Mouse (Mus musculus) hindbrain, embryonic 12.5 days (tissue): ENCODE measurements around the gene Mctp2. TPM values are rescaled to one million over a fixed set of nuclear protein-coding genes. Genes with fewer than 3 reads are reported as not detected.

Experiments used
- ATAC-seq: fragments of 200-750 bp; cut with Nextera tagmentation; 2 replicates; pipeline ENCODE4 v1.8.0; 2017; ENCODE audit warnings: moderate TSS enrichment; ENCODE audit not compliant: low FRiP score
- H3K27ac ChIP-seq: fragments of 300-500 bp; sonication (generic); 2 replicates; pipeline ENCODE4 v1.5.1; 2016; ENCODE audit warnings: mild to moderate bottlenecking
- H3K27me3 ChIP-seq: fragments of 300-500 bp; sonication (generic); 2 replicates; pipeline ENCODE4 v1.6.1; 2016; ENCODE audit warnings: mild to moderate bottlenecking
- H3K36me3 ChIP-seq: fragments of 300-500 bp; sonication (generic); 2 replicates; pipeline ENCODE4 v1.6.1; 2016; ENCODE audit warnings: mild to moderate bottlenecking
- H3K4me1 ChIP-seq: fragments of 300-500 bp; sonication (generic); 2 replicates; pipeline ENCODE4 v1.6.1; 2016
- H3K4me2 ChIP-seq: fragments of 300-500 bp; sonication (generic); replicated peaks from 2 replicates; pipeline ENCODE4 v1.6.1; 2016; ENCODE audit warnings: mild to moderate bottlenecking
- H3K4me3 ChIP-seq: fragments of 300-500 bp; sonication (generic); 2 replicates; pipeline ENCODE4 v1.5.1; 2016; ENCODE audit warnings: mild to moderate bottlenecking
- H3K9ac ChIP-seq: fragments of 300-500 bp; sonication (generic); 2 replicates; pipeline ENCODE4 v1.6.1; 2016; ENCODE audit warnings: mild to moderate bottlenecking, moderate library complexity
- H3K9me3 ChIP-seq: fragments of 300-500 bp; sonication (generic); replicated peaks from 2 replicates; pipeline ENCODE4 v1.6.1; 2016; ENCODE audit warnings: mild to moderate bottlenecking
- WGBS: fragments of 180-500 bp; shearing (Covaris S2); methylation state at CpG from one replicate; pipeline ENCODE4 v1.1.7; 2016; 5-methylcytosine and 5-hydroxymethylcytosine counted together
- polyA plus RNA-seq: library from polyadenylated mRNA; unstranded; fragments of >200 nt; fragmentation: Nextera tagmentation; extraction: Ambion mirVana; gene quantifications from 2 replicates; pipeline ENCODE4 v1.2.1, GENCODE M21; 2016

The Mctp2 gene
- polyA plus RNA-seq, 1 experiment from 2014 or later: 0.22 TPM

GRCm38 (mm10) chr7:72215563-72216215, 90.7 kb downstream of the Mctp2 start:
- Histone ChIP-seq H3K27me3 (no peaks in the 10 kb centered on the region), H3K4me1 (no peaks in the 10 kb centered on the region), H3K4me2 (no peak overlapping the region), H3K9ac (no peak overlapping the region), H3K36me3 (no peaks in the 10 kb centered on the region), H3K4me3 (no peak overlapping the region), H3K27ac (no peak overlapping the region), H3K9me3 (no peaks in the 10 kb centered on the region)
- no peak for ATAC-seq
- WGBS: 74% methylated on average over 5 of the region's 5 CpGs

GRCm38 (mm10) chr7:72210201-72210600, 96.2 kb downstream of the Mctp2 start:
- Histone ChIP-seq H3K4me1 (no peaks in the 10 kb centered on the region), H3K9me3 (no peaks in the 10 kb centered on the region), H3K27ac (no peak overlapping the region), H3K4me2 (no peak overlapping the region), H3K4me3 (no peak overlapping the region), H3K9ac (no peak overlapping the region), H3K36me3 (no peaks in the 10 kb centered on the region), H3K27me3 (no peaks in the 10 kb centered on the region)
- WGBS: 93% methylated on average over 5 of the region's 5 CpGs
- no peak for ATAC-seq

GRCm38 (mm10) chr7:72209296-72209695, 97.1 kb downstream of the Mctp2 start:
- no peaks in the 10 kb centered on the region for H3K36me3 ChIP-seq

GRCm38 (mm10) chr7:72206841-72207240, 99.6 kb downstream of the Mctp2 start:
- H3K4me1 ChIP-seq: no peaks in the 10 kb centered on the region
- no peaks in the 10 kb centered on the region for H3K36me3 ChIP-seq
- H3K4me2 ChIP-seq: no peak overlapping the region
- 81% methylated on average over 6 of the region's 6 CpGs for WGBS
- H3K27ac ChIP-seq: no peak overlapping the region
- no peaks in the 10 kb centered on the region for H3K9me3 ChIP-seq
- no peak overlapping the region for H3K9ac ChIP-seq
- H3K27me3 ChIP-seq: no peaks in the 10 kb centered on the region
- no peak overlapping the region for H3K4me3 ChIP-seq
- no peak for ATAC-seq

More at GRCm38 (mm10) chr7:72209296-72209695, 97.1 kb downstream of the Mctp2 start:
- Histone ChIP-seq H3K4me1 (no peaks in the 10 kb centered on the region), H3K27me3 (no peaks in the 10 kb centered on the region), H3K4me2 (no peak overlapping the region), H3K4me3 (no peak overlapping the region), H3K9ac (no peak overlapping the region), H3K9me3 (no peaks in the 10 kb centered on the region), H3K27ac (no peak overlapping the region)
- WGBS: 90% methylated on average over 5 of the region's 5 CpGs
- no peak for ATAC-seq

GRCm38 (mm10) chr7:72195709-72196108, 110.7 kb downstream of the Mctp2 start:
- Histone ChIP-seq H3K4me3 (no peak overlapping the region), H3K9me3 (no peaks in the 10 kb centered on the region), H3K36me3 (no peaks in the 10 kb centered on the region), H3K27me3 (no peaks in the 10 kb centered on the region), H3K4me1 (no peaks in the 10 kb centered on the region), H3K9ac (no peak overlapping the region), H3K27ac (no peak overlapping the region), H3K4me2 (no peak overlapping the region)
- 71% methylated on average over 1 of the region's 1 CpGs for WGBS
- no peak for ATAC-seq

- Histone ChIP-seq H3K36me3 (no peaks in the 10 kb centered on the region), H3K9ac (no peak overlapping the region), H3K4me1 (no peaks in the 10 kb centered on the region), H3K27me3 (no peaks in the 10 kb centered on the region), H3K4me2 (no peak overlapping the region), H3K9me3 (no peaks in the 10 kb centered on the region), H3K27ac (no peak overlapping the region), H3K4me3 (no peak overlapping the region)
- WGBS: 77% methylated on average over 1 of the region's 1 CpGs
- no peak for ATAC-seq
These were observed 113.1 kb downstream of the Mctp2 start for GRCm38 (mm10) chr7:72193304-72193703.

GRCm38 (mm10) chr7:72181651-72182050, 124.8 kb downstream of the Mctp2 start:
- ATAC-seq: no peak
- H3K36me3 ChIP-seq: no peaks in the 10 kb centered on the region

GRCm38 (mm10) chr7:72169320-72169719, 137.1 kb downstream of the Mctp2 start:
- H3K4me3 ChIP-seq: no peak overlapping the region
- 83% methylated on average over 2 of the region's 2 CpGs for WGBS
- no peaks in the 10 kb centered on the region for H3K9me3 ChIP-seq
- H3K27ac ChIP-seq: no peak overlapping the region
- H3K9ac ChIP-seq: no peak overlapping the region
- no peaks in the 10 kb centered on the region for H3K27me3 ChIP-seq
- H3K4me1 ChIP-seq: no peaks in the 10 kb centered on the region
- H3K4me2 ChIP-seq: no peak overlapping the region
- H3K36me3 ChIP-seq: no peaks in the 10 kb centered on the region
- no peak for ATAC-seq

More at GRCm38 (mm10) chr7:72181651-72182050, 124.8 kb downstream of the Mctp2 start:
- Histone ChIP-seq H3K4me3 (no peak overlapping the region), H3K27ac (no peak overlapping the region), H3K4me1 (no peaks in the 10 kb centered on the region), H3K27me3 (no peaks in the 10 kb centered on the region), H3K9ac (no peak overlapping the region), H3K4me2 (no peak overlapping the region), H3K9me3 (no peaks in the 10 kb centered on the region)
- WGBS: 87% methylated on average over 5 of the region's 5 CpGs

GRCm38 (mm10) chr7:72165726-72166701, 140.4 kb downstream of the Mctp2 start:
- Histone ChIP-seq H3K36me3 (no peaks in the 10 kb centered on the region), H3K9ac (no peak overlapping the region), H3K4me3 (no peak overlapping the region), H3K27me3 (no peaks in the 10 kb centered on the region), H3K27ac (no peak overlapping the region), H3K9me3 (no peaks in the 10 kb centered on the region), H3K4me2 (no peak overlapping the region), H3K4me1 (no peaks in the 10 kb centered on the region)
- WGBS: 86% methylated on average over 13 of the region's 13 CpGs
- no peak for ATAC-seq

GRCm38 (mm10) chr7:72162256-72162655, 144.2 kb downstream of the Mctp2 start:
- Histone ChIP-seq H3K9me3 (no peaks in the 10 kb centered on the region), H3K36me3 (no peaks in the 10 kb centered on the region), H3K4me3 (no peak overlapping the region), H3K27ac (no peak overlapping the region), H3K4me1 (no peaks in the 10 kb centered on the region), H3K4me2 (no peak overlapping the region), H3K27me3 (no peaks in the 10 kb centered on the region), H3K9ac (no peak overlapping the region)
- WGBS: 13% methylated on average over 1 of the region's 1 CpGs
- no peak for ATAC-seq

GRCm38 (mm10) chr7:72159513-72160063, 146.8 kb downstream of the Mctp2 start:
- WGBS: 63% methylated on average over 4 of the region's 4 CpGs
- H3K4me1 ChIP-seq: no peaks in the 10 kb centered on the region
- no peak overlapping the region for H3K4me2 ChIP-seq
- no peaks in the 10 kb centered on the region for H3K36me3 ChIP-seq
- no peak overlapping the region for H3K27ac ChIP-seq
- H3K27me3 ChIP-seq: no peaks in the 10 kb centered on the region
- H3K9me3 ChIP-seq: no peaks in the 10 kb centered on the region
- no peak overlapping the region for H3K9ac ChIP-seq
- no peak overlapping the region for H3K4me3 ChIP-seq
- ATAC-seq: no peak
